Comparison of ENCODE assay signal across 25 mouse cellular contexts in the genomic region with DNA sequence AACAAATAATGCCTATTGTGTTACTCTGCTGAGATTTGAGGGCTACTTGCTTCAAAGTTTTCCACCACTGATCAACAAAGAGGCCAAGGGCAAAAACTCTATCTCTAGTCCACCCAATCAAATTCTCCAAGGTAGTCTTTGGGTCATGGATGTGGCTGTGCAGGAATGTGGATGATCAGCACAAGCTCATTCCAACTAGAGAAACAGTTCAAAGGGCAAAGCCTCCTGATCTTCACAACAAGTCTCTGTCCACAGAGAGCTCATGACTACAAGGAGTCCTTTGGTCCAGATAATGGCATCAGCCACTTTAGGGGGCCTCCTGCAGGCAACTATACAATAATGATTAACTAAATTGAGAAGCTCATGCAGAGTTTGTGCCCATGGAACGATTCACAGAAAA.
A peak's percentile ranks its signal among the peaks of the same experiment; 100 is the strongest.
DNase-seq lines count a peak whose midpoint lies in the region; ATAC-seq and TF ChIP-seq lines count a peak whose summit lies in the region.
"Had no signal": no experiment of that assay in that cellular context is flagged by ENCODE, and none has a peak within 500 bp of the region (broad histone marks: within the 10 kb centered on the region; RNA-seq: fewer than 3 reads in every experiment).

No protein-coding gene starts in this region.

- H3K4me1 ChIP-seq in intestine, embryonic 15.5 days (replicated peaks) = no peaks in the 10 kb centered on the region
- no peaks in the 10 kb centered on the region for H3K4me1 ChIP-seq in intestine, postnatal 0 days (replicated peaks; ENCODE audit: control insufficient read depth, insufficient read depth, low read length)
- no peaks in the 10 kb centered on the region for H3K4me1 ChIP-seq in liver, postnatal 0 days (ENCODE audit: insufficient read depth)
- peaks cover 10% of the 10 kb centered on the region; the same call in 1 of the 2 replicates for H3K4me1 ChIP-seq in forebrain, embryonic 10.5 days
- H3K4me1 ChIP-seq: embryonic facial prominence, embryonic 12.5 days; heart, embryonic 10.5 days; heart, embryonic 15.5 days; liver, embryonic 15.5 days; lung, embryonic 15.5 days; midbrain, embryonic 15.5 days; stomach, embryonic 15.5 days had no signal

- no peak for DNase-seq in liver, postnatal 0 days
- no peak for DNase-seq in liver
- DNase-seq in kidney, postnatal 25 days = peak; percentile 29 to 65
- no peak for DNase-seq in left cerebral cortex, postnatal 10 days (ENCODE audit: extremely low spot score in 1 of 2, low spot score in 2 of 2)
- no peak for DNase-seq in forebrain, embryonic 10.5 days (ENCODE audit: extremely low spot score, low spot score)
- DNase-seq: adrenal gland, postnatal 14 days; cerebellum, adult 11-12 months; cerebellum, adult 9-11 months; embryo, embryonic 11 days; gastrocnemius, postnatal 14 days; heart, adult 11 months; left cerebral cortex, postnatal 4 days; right cerebral cortex, postnatal 25 days had no signal

- 48% methylated on average over 1 of the region's 1 CpGs for WGBS in intestine, embryonic 15.5 days
- WGBS in intestine, postnatal 0 days = 21% methylated on average over 1 of the region's 1 CpGs
- WGBS in liver, postnatal 0 days (ENCODE audit: insufficient replicate concordance) = 47% methylated on average over 1 of the region's 1 CpGs
- WGBS in forebrain, embryonic 10.5 days = 35% methylated on average over 1 of the region's 1 CpGs

- no peak overlapping the region for H3K9ac ChIP-seq in intestine, embryonic 15.5 days
- H3K9ac ChIP-seq in intestine, postnatal 0 days (ENCODE audit: low read depth, low read length) = no peak overlapping the region
- no peak overlapping the region for H3K9ac ChIP-seq in liver, postnatal 0 days (replicated peaks)
- H3K9ac ChIP-seq: embryonic facial prominence, embryonic 12.5 days; heart, embryonic 15.5 days; liver, embryonic 15.5 days; lung, embryonic 15.5 days; midbrain, embryonic 15.5 days; stomach, embryonic 15.5 days had no signal

- ATAC-seq in intestine, embryonic 15.5 days = peak; percentile 66
- ATAC-seq in intestine, postnatal 0 days = no peak
- ATAC-seq in liver, postnatal 0 days = peak; percentile 65
- ATAC-seq: hindbrain, embryonic 16.5 days; midbrain, embryonic 15.5 days had no signal

- peaks cover 1% of the 10 kb centered on the region; the same call in 1 of the 2 replicates for H3K27me3 ChIP-seq in intestine, embryonic 15.5 days (replicated peaks)
- H3K27me3 ChIP-seq in intestine, postnatal 0 days (replicated peaks; ENCODE audit: control insufficient read depth, insufficient read depth, low read length) = peaks cover 7% of the 10 kb centered on the region; the same call in 1 of the 2 replicates
- no peaks in the 10 kb centered on the region; the same call in 1 of the 2 replicates for H3K27me3 ChIP-seq in liver, postnatal 0 days (ENCODE audit: insufficient read depth, low read length)
- H3K27me3 ChIP-seq in forebrain, embryonic 10.5 days (ENCODE audit: poor library complexity, severe bottlenecking) = peaks cover 100% of the 10 kb centered on the region
- H3K27me3 ChIP-seq: CH12.LX; heart, embryonic 15.5 days; stomach, embryonic 15.5 days had no signal

- no peaks in the 10 kb centered on the region for H3K36me3 ChIP-seq in intestine, embryonic 15.5 days
- H3K36me3 ChIP-seq in intestine, postnatal 0 days (ENCODE audit: control insufficient read depth, insufficient read depth) = no peaks in the 10 kb centered on the region
- H3K36me3 ChIP-seq in liver, postnatal 0 days (replicated peaks; ENCODE audit: insufficient read depth, low read length) = no peaks in the 10 kb centered on the region
- H3K36me3 ChIP-seq in forebrain, embryonic 10.5 days (replicated peaks) = no peaks in the 10 kb centered on the region
- H3K36me3 ChIP-seq: embryonic facial prominence, embryonic 12.5 days; heart, embryonic 10.5 days; heart, embryonic 15.5 days; liver, embryonic 15.5 days; lung, embryonic 15.5 days; midbrain, embryonic 10.5 days; midbrain, embryonic 15.5 days; stomach, embryonic 15.5 days had no signal

- H3K9me3 ChIP-seq in intestine, embryonic 15.5 days = no peaks in the 10 kb centered on the region
- H3K9me3 ChIP-seq in intestine, postnatal 0 days (ENCODE audit: control insufficient read depth) = no peaks in the 10 kb centered on the region
- H3K9me3 ChIP-seq in liver, postnatal 0 days (ENCODE audit: low read length) = no peaks in the 10 kb centered on the region
- no peaks in the 10 kb centered on the region for H3K9me3 ChIP-seq in forebrain, embryonic 10.5 days
- H3K9me3 ChIP-seq: embryonic facial prominence, embryonic 12.5 days; heart, embryonic 10.5 days; heart, embryonic 15.5 days; liver, embryonic 15.5 days; lung, embryonic 15.5 days; midbrain, embryonic 10.5 days; midbrain, embryonic 15.5 days; stomach, embryonic 15.5 days had no signal

- no peak for TF ChIP-seq EP300 in liver, postnatal 0 days (IDR thresholded peaks at IDR 0.05; ENCODE audit: low read depth)

- no peak overlapping the region for H3K27ac ChIP-seq in intestine, embryonic 15.5 days
- no peak overlapping the region for H3K27ac ChIP-seq in intestine, postnatal 0 days (ENCODE audit: low read depth, low read length)
- H3K27ac ChIP-seq in liver, postnatal 0 days (ENCODE audit: low read depth) = no peak overlapping the region
- no peak overlapping the region for H3K27ac ChIP-seq in forebrain, embryonic 10.5 days
- H3K27ac ChIP-seq: embryonic facial prominence, embryonic 12.5 days; heart, embryonic 10.5 days; heart, embryonic 15.5 days; liver, embryonic 15.5 days; lung, embryonic 15.5 days; midbrain, embryonic 10.5 days; midbrain, embryonic 15.5 days; stomach, embryonic 15.5 days had no signal

- H3K4me3 ChIP-seq in intestine, embryonic 15.5 days (replicated peaks) = no peak overlapping the region
- no peak overlapping the region for H3K4me3 ChIP-seq in intestine, postnatal 0 days (ENCODE audit: low read depth, low read length)
- no peak overlapping the region for H3K4me3 ChIP-seq in liver, postnatal 0 days (ENCODE audit: low read depth, low read length)
- H3K4me3 ChIP-seq in forebrain, embryonic 10.5 days = no peak overlapping the region
- H3K4me3 ChIP-seq: embryonic facial prominence, embryonic 12.5 days; heart, embryonic 10.5 days; heart, embryonic 15.5 days; liver, embryonic 15.5 days; lung, embryonic 15.5 days; midbrain, embryonic 10.5 days; midbrain, embryonic 15.5 days; stomach, embryonic 15.5 days had no signal

- no peak overlapping the region for H3K4me2 ChIP-seq in intestine, embryonic 15.5 days (replicated peaks)
- no peak overlapping the region for H3K4me2 ChIP-seq in intestine, postnatal 0 days (replicated peaks; ENCODE audit: low read depth)
- no peak overlapping the region for H3K4me2 ChIP-seq in liver, postnatal 0 days (ENCODE audit: low read depth, low read length)
- H3K4me2 ChIP-seq: embryonic facial prominence, embryonic 12.5 days; heart, embryonic 15.5 days; liver, embryonic 15.5 days; lung, embryonic 15.5 days; midbrain, embryonic 15.5 days; stomach, embryonic 15.5 days had no signal

- intact Hi-C loops in left cerebral cortex, postnatal 10 days (cut with DNase I) = no loop called here

- TF ChIP-seq CTCF in intestine, postnatal 0 days (IDR thresholded peaks at IDR 0.05; ENCODE audit: low read depth) = no peak
- no peak for TF ChIP-seq CTCF in liver, postnatal 0 days (IDR thresholded peaks at IDR 0.05; ENCODE audit: low read depth)

Comparison
In these comparisons a context has a peak if more than half of its experiments do, and no peak if none do; other contexts are left out.
1. DNase-seq: peak in kidney, postnatal 25 days (2 of 2); none in liver, postnatal 0 days (single experiment), liver (single experiment), left cerebral cortex, postnatal 10 days (0 of 2) and forebrain, embryonic 10.5 days (single experiment).